Mouse (Mus musculus) liver, postnatal 0 days (tissue): ENCODE results near the gene Selenow. TPM values are rescaled to one million over a fixed set of nuclear protein-coding genes. Genes with fewer than 3 reads are reported as not detected.

Source experiments
- ATAC-seq: fragments of 200-750 bp; cut with Nextera tagmentation; 2 replicates; pipeline ENCODE4 v1.8.0; 2017; ENCODE audit warnings: mild to moderate bottlenecking, moderate library complexity
- DNase-seq: peaks from one replicate; pipeline ENCODE4 v3.0.0-alpha.2; 2016
- H3K27ac ChIP-seq: fragments of 300-500 bp; sonication (generic); 2 replicates; pipeline ENCODE4 v1.5.1; 2014; ENCODE audit warnings: antibody characterized with exemption, moderate library complexity, mild to moderate bottlenecking, low read depth
- H3K27me3 ChIP-seq: fragments of 300-500 bp; sonication (generic); 2 replicates; pipeline ENCODE4 v1.6.1; 2014; ENCODE audit warnings: low read length, control low read depth, mixed read lengths; ENCODE audit not compliant: insufficient read depth
- H3K36me3 ChIP-seq: fragments of 300-500 bp; sonication (generic); replicated peaks from 2 replicates; pipeline ENCODE4 v1.6.1; 2014; ENCODE audit warnings: mild to moderate bottlenecking, control low read depth, low read length, moderate library complexity, mixed read lengths; ENCODE audit not compliant: insufficient read depth
- H3K4me1 ChIP-seq: fragments of 300-500 bp; sonication (generic); 2 replicates; pipeline ENCODE4 v1.6.1; 2014; ENCODE audit warnings: antibody characterized with exemption, mild to moderate bottlenecking, control low read depth; ENCODE audit not compliant: insufficient read depth
- H3K4me2 ChIP-seq: fragments of 300-500 bp; sonication (generic); 2 replicates; pipeline ENCODE4 v1.6.1; 2014; ENCODE audit warnings: low read depth, mild to moderate bottlenecking, low read length, moderate library complexity, mixed read lengths
- H3K4me3 ChIP-seq: fragments of 300-500 bp; sonication (generic); 2 replicates; pipeline ENCODE4 v1.5.1; 2014; ENCODE audit warnings: low read depth, low read length
- H3K9ac ChIP-seq: fragments of 300-500 bp; sonication (generic); replicated peaks from 2 replicates; pipeline ENCODE4 v1.6.1; 2014; ENCODE audit warnings: mild to moderate bottlenecking, moderate library complexity
- H3K9me3 ChIP-seq: fragments of 300-500 bp; sonication (generic); 2 replicates; pipeline ENCODE4 v1.6.1; 2016; ENCODE audit warnings: mild to moderate bottlenecking, control low read depth, low read length, mixed read lengths
- CTCF ChIP-seq: sonication (generic); IDR thresholded peaks from 2 replicates; pipeline ENCODE4 v1.5.1; 2016; ENCODE audit warnings: antibody characterized with exemption, low read depth
- EP300 ChIP-seq: IDR thresholded peaks from 2 replicates; pipeline ENCODE4 v1.6.1; 2016; ENCODE audit warnings: antibody characterized with exemption, low read depth, mild to moderate bottlenecking
- WGBS: fragments of 180-500 bp; shearing (Covaris S2); extraction: QIAGEN DNeasy Blood & Tissue Kit; methylation state at CpG from one replicate; pipeline ENCODE4 v1.1.7; 2014; ENCODE audit not compliant: insufficient replicate concordance; 5-methylcytosine and 5-hydroxymethylcytosine counted together
- polyA plus RNA-seq: library from polyadenylated mRNA; unstranded; fragments of >200 nt; fragmentation: Nextera tagmentation; extraction: Ambion mirVana; gene quantifications from 2 replicates; pipeline ENCODE4 v1.2.1, GENCODE M21; 2015

Gene Selenow
- polyA plus RNA-seq, 1 experiment from 2014 or later = 158 TPM

- H3K4me1 ChIP-seq = no peaks in the 10 kb centered on the region
- no peak overlapping the region for H3K27ac ChIP-seq
- H3K4me3 ChIP-seq = no peak overlapping the region
- H3K9me3 ChIP-seq = no peaks in the 10 kb centered on the region
- peaks cover 13% of the 10 kb centered on the region; the same call in 1 of the 2 replicates for H3K36me3 ChIP-seq
- no peak overlapping the region for H3K9ac ChIP-seq
- TF ChIP-seq CTCF (no peak), EP300 (no peak)
- H3K4me2 ChIP-seq = no peak overlapping the region
- H3K27me3 ChIP-seq = no peaks in the 10 kb centered on the region
- DNase-seq (no peak), ATAC-seq (no peak)
- WGBS = 69% methylated on average over 2 of the region's 2 CpGs
Measured at GRCm38 (mm10) chr7:15914751-15915150, 7.5 kb downstream of the Selenow start.

GRCm38 (mm10) chr7:15914252-15914651 lies 8.0 kb downstream of the Selenow start:
- Histone ChIP-seq H3K4me3 (no peak overlapping the region), H3K4me2 (no peak overlapping the region), H3K9me3 (no peaks in the 10 kb centered on the region), H3K4me1 (no peaks in the 10 kb centered on the region), H3K9ac (no peak overlapping the region), H3K27me3 (no peaks in the 10 kb centered on the region), H3K27ac (no peak overlapping the region), H3K36me3 (peaks cover 9% of the 10 kb centered on the region; the same call in 1 of the 2 replicates)
- TF ChIP-seq CTCF (peak; percentile 78), EP300 (no peak)
- WGBS = 24% methylated on average over 2 of the region's 2 CpGs
- peak; percentile 50 for DNase-seq
- ATAC-seq = no peak

- Histone ChIP-seq H3K27ac (no peak overlapping the region), H3K4me3 (no peak overlapping the region), H3K36me3 (peaks cover 5% of the 10 kb centered on the region; the same call in 1 of the 2 replicates), H3K9me3 (no peaks in the 10 kb centered on the region), H3K9ac (no peak overlapping the region), H3K4me2 (no peak overlapping the region), H3K27me3 (no peaks in the 10 kb centered on the region), H3K4me1 (no peaks in the 10 kb centered on the region)
- TF ChIP-seq CTCF (peak; percentile 83), EP300 (no peak)
- ATAC-seq = peak; percentile 35; the same call in 1 of the 2 replicates
- peak; percentile 83 for DNase-seq
- WGBS = 2% methylated on average over 4 of the region's 4 CpGs
Measured at GRCm38 (mm10) chr7:15912183-15912582, 10.0 kb downstream of the Selenow start.

GRCm38 (mm10) chr7:15910521-15910920 lies 11.7 kb downstream of the Selenow start:
- no peaks in the 10 kb centered on the region for H3K36me3 ChIP-seq
- no peak for ATAC-seq
- no peak for TF ChIP-seq EP300
- no peak for TF ChIP-seq CTCF

GRCm38 (mm10) chr7:15907971-15908590 lies 14.1 kb downstream of the Selenow start:
- 67% methylated on average over 8 of the region's 8 CpGs for WGBS
- H3K4me2 ChIP-seq = no peak overlapping the region
- H3K9ac ChIP-seq = no peak overlapping the region
- H3K4me3 ChIP-seq = no peak overlapping the region
- no peaks in the 10 kb centered on the region for H3K36me3 ChIP-seq
- H3K4me1 ChIP-seq = no peaks in the 10 kb centered on the region
- ATAC-seq (no peak), DNase-seq (no peak)
- no peaks in the 10 kb centered on the region for H3K27me3 ChIP-seq
- TF ChIP-seq EP300 (no peak), CTCF (no peak)
- H3K27ac ChIP-seq = no peak overlapping the region
- no peaks in the 10 kb centered on the region for H3K9me3 ChIP-seq

More at GRCm38 (mm10) chr7:15910521-15910920, 11.7 kb downstream of the Selenow start:
- Histone ChIP-seq H3K27ac (no peak overlapping the region), H3K4me3 (no peak overlapping the region), H3K9me3 (no peaks in the 10 kb centered on the region), H3K4me2 (no peak overlapping the region), H3K4me1 (no peaks in the 10 kb centered on the region), H3K9ac (no peak overlapping the region), H3K27me3 (no peaks in the 10 kb centered on the region)
- WGBS = 68% methylated on average over 5 of the region's 5 CpGs
- DNase-seq = no peak

GRCm38 (mm10) chr7:15906602-15907001 lies 15.6 kb downstream of the Selenow start:
- Histone ChIP-seq H3K9me3 (no peaks in the 10 kb centered on the region), H3K27ac (no peak overlapping the region), H3K9ac (no peak overlapping the region), H3K4me1 (no peaks in the 10 kb centered on the region), H3K4me3 (no peak overlapping the region), H3K36me3 (no peaks in the 10 kb centered on the region), H3K4me2 (no peak overlapping the region), H3K27me3 (no peaks in the 10 kb centered on the region)
- DNase-seq (no peak), ATAC-seq (no peak)
- TF ChIP-seq EP300 (no peak), CTCF (no peak)
- WGBS = 63% methylated on average over 1 of the region's 1 CpGs
